Mouse (Mus musculus) MEL (cell line): ENCODE results near the gene Pxylp1. TPM values are rescaled to one million over a fixed set of nuclear protein-coding genes. Genes with fewer than 3 reads are reported as not detected.

Experiments
- DNase-seq: peaks from one replicate; pipeline ENCODE4 v3.0.0; 2011; ENCODE audit warnings: low read depth, low spot score
- H3K27ac ChIP-seq: 2 replicates; pipeline ENCODE4 v1.5.1; 2012; ENCODE audit warnings: low read depth, mild to moderate bottlenecking, control low read depth, low read length, moderate library complexity; ENCODE audit not compliant: control insufficient read depth
- H3K27me3 ChIP-seq, 2 experiments: fragments of 150-350 bp in 1 of 2; sonication (generic) in 1 of 2; 2 replicates each; pipeline ENCODE4 v1.6.1; 2012; ENCODE audit warnings: low read length in 2 of 2, mild to moderate bottlenecking in 2 of 2, improper control_type of control experiment in 1 of 2, moderate library complexity in 1 of 2; ENCODE audit not compliant: insufficient read depth in 2 of 2, control insufficient read depth in 1 of 2
- H3K36me3 ChIP-seq, 2 experiments: 2 replicates each; pipeline ENCODE4 v1.6.1; 2012 to 2014; ENCODE audit warnings: low read length in 2 of 2, improper control_type of control experiment in 1 of 2, inconsistent platforms in 1 of 2, mild to moderate bottlenecking in 1 of 2; ENCODE audit not compliant: insufficient read depth in 2 of 2, control insufficient read depth in 1 of 2
- H3K4me1 ChIP-seq, 2 experiments: fragments of 150-350 bp in 1 of 2; sonication (generic) in 1 of 2; 2 replicates each; pipeline ENCODE4 v1.6.1; 2012; ENCODE audit warnings: low read length in 2 of 2, improper control_type of control experiment in 1 of 2, mild to moderate bottlenecking in 1 of 2; ENCODE audit not compliant: insufficient read depth in 2 of 2, control insufficient read depth in 1 of 2
- H3K4me3 ChIP-seq, 2 experiments: fragments of 150-350 bp in 1 of 2; sonication (generic) in 1 of 2; 2 replicates each; pipeline ENCODE4 v1.5.1; 2012; ENCODE audit warnings: low read depth in 2 of 2, low read length in 2 of 2, mild to moderate bottlenecking in 2 of 2, moderate library complexity in 2 of 2, control low read depth in 1 of 2, improper control_type of control experiment in 1 of 2; ENCODE audit not compliant: control insufficient read depth in 1 of 2, insufficient read depth in 1 of 2
- H3K79me2 ChIP-seq: 2 replicates; pipeline ENCODE4 v1.6.1; 2012; ENCODE audit warnings: mild to moderate bottlenecking, low read length, moderate library complexity; ENCODE audit not compliant: control insufficient read depth, poor library complexity, insufficient read depth
- H3K9ac ChIP-seq: 2 replicates; pipeline ENCODE4 v1.6.1; 2012; ENCODE audit warnings: low read depth, mild to moderate bottlenecking, control low read depth, low read length, moderate library complexity; ENCODE audit not compliant: control insufficient read depth, poor library complexity, severe bottlenecking
- H3K9me3 ChIP-seq: fragments of 150-350 bp; sonication (generic); replicated peaks from 2 replicates; pipeline ENCODE4 v1.6.1; 2012; ENCODE audit warnings: mild to moderate bottlenecking, low read length, improper control_type of control experiment, moderate library complexity; ENCODE audit not compliant: insufficient read depth
- CHD2 ChIP-seq: IDR thresholded peaks from 2 replicates; pipeline ENCODE4 v1.6.1; 2011; ENCODE audit warnings: low read length, improper control_type of control experiment
- CTCF ChIP-seq, 3 experiments: IDR thresholded peaks in 2 of 3; conservative IDR thresholded peaks in 1 of 3; 2 replicates each; pipeline ENCODE4 v1.5.1; 2011 to 2012; ENCODE audit warnings: low read length in 3 of 3, low read depth in 2 of 3, mild to moderate bottlenecking in 2 of 3, improper control_type of control experiment in 1 of 3, inconsistent platforms in 1 of 3, mixed read lengths in 1 of 3, moderate library complexity in 1 of 3; ENCODE audit not compliant: control insufficient read depth in 1 of 3, insufficient read depth in 1 of 3, poor library complexity in 1 of 3, severe bottlenecking in 1 of 3
- E2F4 ChIP-seq: IDR thresholded peaks from 2 replicates; pipeline ENCODE4 v1.6.1; 2011; ENCODE audit warnings: low read depth, low read length, improper control_type of control experiment, borderline replicate concordance
- ELF1 ChIP-seq: IDR thresholded peaks from 2 replicates; pipeline ENCODE4 v1.6.1; 2014; ENCODE audit warnings: low read depth, mild to moderate bottlenecking, inconsistent platforms, low read length, improper control_type of control experiment, moderate library complexity
- GATA1 ChIP-seq: IDR thresholded peaks from 2 replicates; pipeline ENCODE4 v1.6.1; 2011; ENCODE audit warnings: low read depth, low read length, improper control_type of control experiment
- HCFC1 ChIP-seq: IDR thresholded peaks from 2 replicates; pipeline ENCODE4 v1.6.1; 2012; ENCODE audit warnings: low read depth, mild to moderate bottlenecking, inconsistent platforms, low read length, improper control_type of control experiment, moderate library complexity
- JUND ChIP-seq: IDR thresholded peaks from 2 replicates; pipeline ENCODE4 v1.6.1; 2011; ENCODE audit warnings: low read depth, mild to moderate bottlenecking, improper control_type of control experiment, low read length
- MAX ChIP-seq: IDR thresholded peaks from 2 replicates; pipeline ENCODE4 v1.6.1; 2011; ENCODE audit warnings: low read length, improper control_type of control experiment
- MAZ ChIP-seq: IDR thresholded peaks from 2 replicates; pipeline ENCODE4 v1.6.1; 2012; ENCODE audit warnings: low read depth, mild to moderate bottlenecking, inconsistent platforms, low read length, improper control_type of control experiment
- MYC ChIP-seq: IDR thresholded peaks from 2 replicates; pipeline ENCODE4 v1.6.1; 2011; ENCODE audit warnings: low read depth, mild to moderate bottlenecking, low read length, improper control_type of control experiment, moderate library complexity
- NELFE ChIP-seq: IDR thresholded peaks from 2 replicates; pipeline ENCODE4 v1.6.1; 2011; ENCODE audit warnings: low read depth, low read length, improper control_type of control experiment
- NRF1 ChIP-seq: IDR thresholded peaks from 2 replicates; pipeline ENCODE4 v1.6.1; 2014; ENCODE audit warnings: low read depth, mild to moderate bottlenecking, inconsistent platforms, low read length, improper control_type of control experiment, moderate library complexity; ENCODE audit not compliant: poor library complexity, insufficient read depth, severe bottlenecking
- RAD21 ChIP-seq: IDR thresholded peaks from 2 replicates; pipeline ENCODE4 v1.6.1; 2011; ENCODE audit warnings: mild to moderate bottlenecking, low read depth, low read length, improper control_type of control experiment
- RCOR1 ChIP-seq: IDR thresholded peaks from 2 replicates; pipeline ENCODE4 v1.6.1; 2012; ENCODE audit warnings: low read depth, mild to moderate bottlenecking, inconsistent platforms, low read length, improper control_type of control experiment
- SIN3A ChIP-seq: IDR thresholded peaks from 2 replicates; pipeline ENCODE4 v1.6.1; 2012; ENCODE audit warnings: low read length, improper control_type of control experiment, inconsistent platforms
- SMC3 ChIP-seq: IDR thresholded peaks from 2 replicates; pipeline ENCODE4 v1.6.1; 2011; ENCODE audit warnings: low read depth, low read length, improper control_type of control experiment
- TAL1 ChIP-seq: IDR thresholded peaks from 2 replicates; pipeline ENCODE4 v1.6.1; 2012; ENCODE audit warnings: mild to moderate bottlenecking, inconsistent platforms, low read length, moderate library complexity, mixed read lengths
- TBP ChIP-seq: IDR thresholded peaks from 2 replicates; pipeline ENCODE4 v1.8.0; 2011; ENCODE audit warnings: low read depth, low read length, improper control_type of control experiment
- TCF12 ChIP-seq: IDR thresholded peaks from 2 replicates; pipeline ENCODE4 v1.6.1; 2014; ENCODE audit warnings: low read depth, mild to moderate bottlenecking, inconsistent platforms, low read length, improper control_type of control experiment, moderate library complexity
- ZC3H11A ChIP-seq: IDR thresholded peaks from 2 replicates; pipeline ENCODE4 v1.6.1; 2012; ENCODE audit warnings: low read depth, mild to moderate bottlenecking, inconsistent platforms, low read length, improper control_type of control experiment
- polyA plus RNA-seq, 2 experiments: library from polyadenylated mRNA; stranded (reverse) in 1 of 2; unstranded in 1 of 2; fragments of >175 nt in 1 of 2; fragments of >200 nt in 1 of 2; gene quantifications; 2 replicates each; pipeline versions ENCODE4 v1.2.1 to v1.2.4; 2012; ENCODE audit warnings: low replicate concordance in 2 of 2, low read depth in 1 of 2; ENCODE audit not compliant: insufficient read length in 2 of 2, insufficient read depth in 1 of 2, missing spikeins in 1 of 2
- total RNA-seq: library from RNA; depleted of rRNA; stranded (reverse); fragments of 300-350 nt; gene quantifications from 2 replicates; pipeline ENCODE4 v1.2.3, GENCODE M21; 2012

Pxylp1 gene
- total and polyA plus RNA-seq, 3 experiments: 5.7 to 9.9 TPM; not detected in 1

GRCm38 (mm10) chr9:96916076-96916475, 23.6 kb upstream of the Pxylp1 start:
- no peak for DNase-seq
- no peaks in the 10 kb centered on the region for H3K9me3 ChIP-seq
- no peak for TF ChIP-seq SIN3A
- TF ChIP-seq ELF1: no peak
- no peak for TF ChIP-seq TBP
- TF ChIP-seq CHD2: no peak
- TF ChIP-seq HCFC1: no peak
- no peak for TF ChIP-seq SMC3

GRCm38 (mm10) chr9:96914851-96915250, 22.4 kb upstream of the Pxylp1 start:
- Histone ChIP-seq H3K27me3 (peaks cover 7 to 8% of the 10 kb centered on the region in 2 experiments), H3K4me3 (no peak overlapping the region), H3K79me2 (no peaks in the 10 kb centered on the region), H3K9ac (no peak overlapping the region), H3K36me3 (no peaks in the 10 kb centered on the region), H3K27ac (no peak overlapping the region), H3K4me1 (peaks cover 0 to 6% of the 10 kb centered on the region in 2 experiments; a peak in 2 of 4 replicates), H3K9me3 (no peaks in the 10 kb centered on the region)
- no peak for TF ChIP-seq RCOR1
- TF ChIP-seq MYC: no peak
- TF ChIP-seq CTCF (IDR thresholded peaks at IDR 0.05 in 2 of 3, conservative IDR thresholded peaks at IDR 0.05 in 1 of 3; ENCODE audit: control insufficient read depth in 1 of 3, insufficient read depth in 1 of 3, low read depth in 2 of 3, low read length in 3 of 3, poor library complexity in 1 of 3, severe bottlenecking in 1 of 3): no peak
- no peak for TF ChIP-seq TAL1
- TF ChIP-seq E2F4: no peak
- TF ChIP-seq TCF12: no peak
- no peak for TF ChIP-seq MAX
- no peak for TF ChIP-seq GATA1
- TF ChIP-seq NELFE: no peak
- no peak for TF ChIP-seq NRF1
- DNase-seq: no peak

More at GRCm38 (mm10) chr9:96916076-96916475, 23.6 kb upstream of the Pxylp1 start:
- Histone ChIP-seq H3K79me2 (no peaks in the 10 kb centered on the region), H3K27ac (no peak overlapping the region), H3K27me3 (peaks cover under 1 to 4% of the 10 kb centered on the region in 2 experiments), H3K4me1 (peaks cover 0 to 6% of the 10 kb centered on the region in 2 experiments; a peak in 2 of 4 replicates), H3K4me3 (no peak overlapping the region), H3K36me3 (no peaks in the 10 kb centered on the region), H3K9ac (no peak overlapping the region)

GRCm38 (mm10) chr9:96914005-96914404, 21.5 kb upstream of the Pxylp1 start:
- no peak for TF ChIP-seq ZC3H11A
- peak in 2 of 3 experiments; percentile 48 to 54; a peak in 4 of 6 replicates for TF ChIP-seq CTCF (IDR thresholded peaks at IDR 0.05 in 2 of 3, conservative IDR thresholded peaks at IDR 0.05 in 1 of 3; ENCODE audit: control insufficient read depth in 1 of 3, insufficient read depth in 1 of 3, low read depth in 2 of 3, low read length in 3 of 3, poor library complexity in 1 of 3, severe bottlenecking in 1 of 3)
- TF ChIP-seq JUND: no peak
- TF ChIP-seq SIN3A: no peak
- TF ChIP-seq MAZ: no peak
- TF ChIP-seq RAD21: peak; percentile 26
- no peak for TF ChIP-seq TAL1
- no peak for TF ChIP-seq E2F4
- no peak overlapping the region for H3K4me3 ChIP-seq

More at GRCm38 (mm10) chr9:96914005-96914404, 21.5 kb upstream of the Pxylp1 start:
- Histone ChIP-seq H3K27ac (no peak overlapping the region), H3K9ac (no peak overlapping the region), H3K4me1 (peaks cover 0 to 6% of the 10 kb centered on the region in 2 experiments; a peak in 2 of 4 replicates), H3K36me3 (no peaks in the 10 kb centered on the region), H3K9me3 (no peaks in the 10 kb centered on the region), H3K27me3 (peaks cover 10 to 15% of the 10 kb centered on the region in 2 experiments), H3K79me2 (no peaks in the 10 kb centered on the region)
- peak; percentile 32 for DNase-seq
